Mouse (Mus musculus) adrenal gland, postnatal 10 days (tissue): ENCODE data around the gene Nt5c2. TPM values are rescaled to one million over a fixed set of nuclear protein-coding genes. Genes with fewer than 3 reads are reported as not detected.
"Not testable (repeated sequence)": the region's sequence is repeated elsewhere in the genome, so short reads cannot be mapped to it uniquely, and the experiment has no call there.

Experiments
- DNase-seq: peaks from one replicate; pipeline ENCODE4 v3.0.0; 2021; ENCODE audit warnings: mixed read lengths
- total RNA-seq, 2 experiments: library from RNA; stranded (reverse); gene quantifications; 2 replicates each; pipeline ENCODE4 v1.2.3; 2021

Gene Nt5c2
- total RNA-seq, 2 experiments from 2014 or later: 73.1 to 77.3 TPM

DNA sequence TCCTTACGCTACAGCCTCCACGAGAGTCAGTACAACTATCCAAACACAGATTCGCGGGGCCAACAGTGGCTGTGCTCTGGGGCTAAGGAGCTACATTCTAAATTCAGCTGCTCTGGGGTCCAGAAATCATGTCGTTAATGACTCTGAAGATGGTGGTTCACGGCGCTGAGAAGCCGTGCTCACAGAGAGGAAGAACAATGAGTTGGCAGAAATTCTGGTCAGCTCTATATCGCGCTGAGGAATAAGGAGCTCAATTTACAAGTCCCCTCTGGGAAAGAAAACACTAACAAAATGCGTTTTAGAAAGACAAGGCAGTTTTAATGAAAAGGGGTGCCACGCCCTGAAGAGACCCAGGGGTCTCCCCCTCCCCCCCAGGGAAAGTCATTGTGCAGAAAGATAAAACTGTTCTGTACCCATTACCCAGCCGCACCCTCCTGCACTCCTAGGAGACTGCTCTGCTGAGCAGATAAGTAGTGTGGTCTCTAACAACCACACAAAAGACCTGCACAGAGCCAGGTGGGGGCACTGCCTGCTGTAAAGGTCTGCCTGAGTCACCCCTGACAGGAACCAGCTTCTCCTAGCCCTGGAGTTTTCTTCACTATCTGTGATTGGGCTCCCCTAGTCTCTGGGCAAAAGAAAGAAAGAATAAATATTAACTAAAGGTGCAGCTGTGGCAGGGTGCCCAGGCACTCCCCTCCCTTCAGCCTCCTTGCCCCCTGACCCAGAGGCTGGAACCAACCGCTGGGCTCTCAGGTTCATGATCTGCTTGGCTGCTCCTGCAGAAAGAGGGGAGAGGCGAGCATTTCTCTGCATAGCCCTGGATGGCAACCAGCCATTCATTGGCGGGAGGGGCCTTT lies 26.5 kb downstream of the Nt5c2 start:
- DNase-seq: peak; percentile 37

- no peak for DNase-seq
These were observed 27.3 kb downstream of the Nt5c2 start for GRCm38 (mm10) chr19:46987646-46988045.

- DNase-seq: no peak
These were observed 30.0 kb downstream of the Nt5c2 start for GRCm38 (mm10) chr19:46984726-46985622.

DNA sequence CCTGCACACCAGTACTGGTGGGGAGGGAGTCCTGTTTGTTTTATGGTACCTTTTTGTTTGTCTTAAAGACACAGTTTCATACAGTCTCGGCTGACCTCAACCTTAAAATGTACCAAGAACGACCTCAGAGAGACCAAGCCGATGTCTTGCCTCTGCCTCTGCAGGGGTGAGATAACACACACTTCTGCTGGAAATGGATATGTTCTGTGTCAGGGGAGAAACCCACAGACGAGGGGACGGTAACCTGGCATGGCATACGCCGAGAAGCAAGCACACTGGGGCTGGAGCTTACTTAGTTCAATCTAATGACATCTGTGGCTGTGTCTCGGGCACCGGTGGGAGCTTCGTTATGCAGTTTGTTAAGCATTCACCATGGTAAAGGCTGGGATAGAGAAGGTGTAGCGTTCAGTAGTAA lies 31.0 kb downstream of the Nt5c2 start:
- DNase-seq: no peak

- no peak for DNase-seq
These were observed 31.5 kb downstream of the Nt5c2 start for GRCm38 (mm10) chr19:46983352-46983965.

GRCm38 (mm10) chr19:46981462-46981861 lies 33.5 kb downstream of the Nt5c2 start:
- no peak for DNase-seq

DNA sequence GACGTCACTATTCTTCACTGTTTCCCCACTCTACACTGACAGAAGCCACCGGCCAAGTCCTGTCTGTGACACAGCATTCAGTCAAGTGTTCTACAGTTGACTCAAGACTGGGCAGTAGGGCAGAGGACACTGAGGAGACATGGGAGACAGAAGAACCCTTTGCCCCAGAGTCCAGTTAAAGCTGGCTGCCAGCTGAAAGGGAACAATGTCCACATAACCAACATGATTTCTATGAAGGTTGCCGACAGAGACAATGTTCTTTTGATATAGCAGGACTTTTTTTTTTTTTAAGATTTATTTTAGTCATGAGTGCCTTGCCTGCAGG lies 35.2 kb downstream of the Nt5c2 start:
- peak; percentile 41 for DNase-seq

DNA sequence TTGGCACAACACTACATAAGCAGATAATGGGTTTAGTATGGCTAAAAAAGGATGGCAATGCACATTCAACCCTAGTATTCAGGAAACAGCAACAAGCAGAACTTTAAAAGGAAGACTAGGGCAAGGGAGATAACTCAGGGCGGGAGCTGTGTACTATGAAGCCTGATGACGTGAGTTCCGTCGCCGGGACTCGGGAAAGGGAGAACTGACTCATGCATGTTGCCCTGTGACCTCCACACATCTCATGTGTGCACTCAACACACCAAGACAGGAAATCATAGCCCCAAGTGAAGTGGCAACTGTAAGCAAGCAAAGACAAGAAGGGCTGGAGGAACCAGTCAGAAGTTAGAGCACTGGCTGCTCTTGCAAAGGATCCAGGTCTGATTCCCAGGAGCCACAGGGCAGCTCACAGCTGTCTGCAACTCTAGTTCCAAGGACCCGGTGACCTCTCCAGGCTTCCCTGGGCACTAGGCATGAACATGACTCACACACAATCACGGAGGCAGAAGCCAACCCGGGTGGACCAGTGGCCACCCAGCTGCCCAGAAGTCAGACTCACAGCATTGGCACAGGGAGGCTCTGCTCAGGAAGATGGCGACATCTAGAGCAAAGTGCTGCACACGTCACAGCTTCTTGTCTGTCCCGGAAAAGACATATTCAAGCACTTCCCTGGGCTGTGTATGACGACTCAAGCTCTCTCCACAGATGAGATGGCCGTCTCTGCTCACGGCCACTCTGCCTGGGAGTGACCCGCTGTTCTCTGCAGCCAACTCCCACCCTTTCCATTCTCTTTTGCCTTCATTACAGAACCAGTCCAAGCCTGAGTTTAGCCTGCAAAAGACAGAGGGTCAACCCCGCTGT lies 35.8 kb downstream of the Nt5c2 start:
- peak; percentile 72 for DNase-seq

DNA sequence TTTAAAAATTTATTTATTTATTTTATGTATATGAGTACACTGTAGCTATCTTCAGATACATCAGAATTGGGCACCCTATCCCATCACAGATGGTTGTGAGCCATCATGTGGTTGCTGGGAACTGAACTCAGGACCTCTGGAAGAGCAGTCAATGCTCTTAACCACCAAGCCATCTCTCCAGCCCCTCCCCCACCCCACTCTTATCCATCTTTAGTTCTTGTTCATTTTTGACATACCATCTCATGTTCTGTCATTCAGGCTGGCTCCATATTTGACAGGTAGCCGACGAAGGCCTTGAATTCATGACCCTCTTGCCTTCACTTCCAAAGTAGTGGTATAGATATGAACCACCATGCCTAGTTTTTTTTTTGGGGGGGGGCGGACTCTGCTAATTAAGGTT lies 36.9 kb downstream of the Nt5c2 start:
- DNase-seq: not testable (repeated sequence)

DNA sequence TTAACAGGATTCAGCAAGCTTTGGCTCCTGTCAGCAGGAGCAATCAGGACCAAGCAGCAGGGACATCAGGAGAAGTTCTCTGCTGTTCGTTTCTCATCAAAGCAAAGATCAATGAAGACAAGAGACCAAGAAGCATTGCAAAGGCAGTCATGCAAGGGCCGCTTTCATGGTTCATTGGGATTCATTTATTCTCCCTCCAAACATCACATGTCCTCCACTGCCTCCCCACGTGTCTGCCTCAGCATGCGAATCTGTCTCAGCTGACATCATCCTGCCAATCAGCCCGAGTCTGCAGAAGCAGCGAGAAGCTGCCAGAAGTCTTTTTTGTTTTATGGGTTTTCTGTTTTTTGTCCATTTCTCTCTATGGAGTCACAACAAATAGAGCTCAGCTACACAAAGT lies 37.5 kb downstream of the Nt5c2 start:
- DNase-seq: no peak

DNA sequence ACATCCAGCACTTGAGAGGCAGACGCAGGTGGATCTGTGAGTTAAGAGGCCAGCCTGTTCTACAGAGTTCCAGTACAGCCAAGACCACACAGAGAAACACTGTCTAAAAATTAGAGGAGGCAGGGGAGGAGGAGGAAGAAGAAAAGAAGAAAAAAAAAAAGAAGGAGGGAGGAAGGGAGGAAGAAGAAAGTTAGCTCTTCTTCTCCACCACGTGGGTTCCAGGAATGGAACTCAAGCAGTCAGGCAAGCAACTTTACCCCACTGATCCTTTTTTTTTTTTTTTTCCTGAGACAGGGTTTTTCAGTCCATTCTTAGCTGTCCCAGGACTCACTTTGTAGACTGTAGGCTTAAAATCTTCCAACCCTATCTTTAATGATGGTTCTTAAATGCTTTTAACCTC lies 38.2 kb downstream of the Nt5c2 start:
- DNase-seq: no peak

DNA sequence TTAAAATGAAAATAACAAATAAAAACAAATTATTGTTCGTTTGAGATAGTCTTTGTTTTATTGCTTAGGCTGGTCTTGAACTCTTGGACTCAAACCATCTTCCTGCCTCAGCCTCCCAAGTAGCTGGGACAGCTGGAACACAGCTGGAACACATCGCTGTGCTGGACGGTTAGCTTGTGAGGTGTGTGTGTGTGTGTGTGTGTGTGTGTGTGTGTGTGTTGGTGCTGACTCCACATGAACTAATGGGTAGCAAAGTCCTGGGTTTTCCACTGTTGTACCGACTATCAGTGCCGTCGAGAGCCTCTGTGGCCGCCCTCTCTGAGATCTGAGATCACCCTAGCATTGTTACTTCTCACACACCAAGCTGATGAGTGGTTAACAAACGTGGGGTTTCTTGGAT lies 39.0 kb downstream of the Nt5c2 start:
- no peak for DNase-seq

GRCm38 (mm10) chr19:46975565-46975964 lies 39.4 kb downstream of the Nt5c2 start:
- peak; percentile 64 for DNase-seq

- DNase-seq: no peak
These were observed 42.8 kb downstream of the Nt5c2 start for GRCm38 (mm10) chr19:46972159-46972558.

GRCm38 (mm10) chr19:46971712-46972111 lies 43.2 kb downstream of the Nt5c2 start:
- no peak for DNase-seq

DNA sequence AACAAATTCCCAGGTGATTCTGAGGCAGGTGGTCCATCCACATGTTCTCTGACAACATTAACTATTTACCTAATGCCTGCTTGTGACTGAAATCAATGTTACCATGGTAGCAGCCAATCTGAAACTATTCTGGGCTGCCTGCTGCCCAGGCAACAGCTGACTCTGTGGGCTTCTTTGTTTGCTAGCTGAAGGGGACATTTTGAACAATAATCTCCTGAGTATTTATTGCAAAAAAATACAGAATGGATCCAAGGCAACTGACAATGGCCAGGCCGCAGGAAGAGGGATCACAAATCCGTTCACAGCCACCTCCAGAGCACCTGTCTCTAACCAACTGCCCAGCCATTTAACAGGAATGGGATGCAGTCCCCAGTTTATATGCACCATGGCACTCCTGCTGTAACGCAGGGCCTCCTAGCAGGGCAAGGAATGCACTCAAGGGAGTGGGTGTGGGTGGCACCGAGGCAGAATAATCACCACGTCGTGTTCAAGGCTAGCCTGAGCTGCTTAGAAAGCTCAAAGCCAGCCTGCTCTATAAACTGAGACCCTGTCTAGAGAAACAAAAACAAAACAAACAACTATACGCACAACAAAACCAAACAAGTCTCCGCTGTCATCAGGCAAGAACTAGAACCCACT lies 43.8 kb downstream of the Nt5c2 start:
- DNase-seq: no peak

GRCm38 (mm10) chr19:46970121-46970729 lies 44.7 kb downstream of the Nt5c2 start:
- DNase-seq: no peak

- DNase-seq: no peak
These were observed 45.5 kb downstream of the Nt5c2 start for GRCm38 (mm10) chr19:46969286-46969985.

- DNase-seq: no peak
These were observed 46.1 kb downstream of the Nt5c2 start for GRCm38 (mm10) chr19:46968833-46969232.

DNA sequence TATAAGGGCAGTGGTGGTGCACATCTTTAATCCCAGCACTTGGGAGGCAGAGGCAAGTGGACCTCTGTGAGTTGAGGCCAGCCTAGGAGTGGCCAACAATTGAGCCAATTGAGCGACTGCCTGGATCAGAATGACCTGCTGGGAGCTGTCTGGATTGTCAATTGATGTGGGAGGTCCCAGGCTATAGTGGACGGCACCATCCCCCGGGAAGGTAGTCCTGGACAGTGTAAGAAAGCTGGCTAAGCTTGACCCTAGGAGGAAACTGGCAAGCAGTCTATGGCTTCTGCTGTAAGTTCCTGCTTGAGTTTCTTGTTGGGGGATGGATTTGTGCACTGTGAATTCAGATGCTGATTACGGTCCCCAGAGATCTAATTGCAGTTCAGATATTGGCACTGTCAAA lies 47.1 kb downstream of the Nt5c2 start:
- peak; percentile 50 for DNase-seq
